Mouse (Mus musculus) pancreas, adult 10 weeks (tissue): ENCODE results near the gene Rnd3. TPM values are rescaled to one million over a fixed set of nuclear protein-coding genes. Genes with fewer than 3 reads are reported as not detected.

ENCODE experiments used
- polyA plus RNA-seq: library from polyadenylated mRNA; stranded (reverse); fragments of 350-450 nt; fragmentation: Illumina TruSeq; extraction: RNeasy Lipid Tissue Mini Kit (QIAGEN cat#74804); gene quantifications from one replicate; pipeline ENCODE4 v1.2.3, GENCODE M21; 2015; ENCODE audit warnings: low read depth, low replicate concordance; ENCODE audit not compliant: insufficient read depth

The Rnd3 gene
- 4.8 TPM for polyA plus RNA-seq

GRCm38 (mm10) chr2:51148975-51149374, at the start of gene Rnd3:
Rnd3 (minus strand) TSS chr2:51149111.

